Mouse (Mus musculus): ENCODE results near the gene Olfr648. TPM values are rescaled to one million over a fixed set of nuclear protein-coding genes. Genes with fewer than 3 reads are reported as not detected.

Gene Olfr648
- 0.17 and 0.24 TPM in 2 replicates for polyA plus RNA-seq (2015; fragmentation: Nextera tagmentation; extraction: Ambion mirVana)

DNA sequence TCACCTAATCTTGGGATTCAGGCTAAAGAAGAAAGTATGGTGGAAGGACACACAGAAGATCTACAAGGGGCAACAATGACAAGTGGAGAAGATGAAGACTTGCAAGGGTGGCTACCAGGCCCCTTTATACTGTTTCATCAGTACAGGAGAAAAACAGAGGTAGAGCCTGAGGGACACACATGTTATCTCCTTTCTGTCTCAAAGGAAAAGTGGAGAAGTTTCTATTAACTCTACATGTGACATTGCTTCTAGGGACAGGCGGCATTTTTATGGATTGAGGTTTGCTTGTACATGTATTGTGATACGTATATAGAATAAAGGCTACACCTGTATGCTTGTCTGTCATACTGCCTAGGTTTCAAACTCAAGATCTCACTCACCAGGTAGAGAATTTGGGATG lies at the start of gene Olfr648:
Gene Olfr648 (minus strand): TSS at position 101 of the 400 bp plus-strand sequence.
- Histone ChIP-seq H3K4me3 (ENCODE audit: low read length) (no peak within 1 kb of the TSS), H3K27me3 (ENCODE audit: control insufficient read depth, insufficient read depth, low read length) (no peaks in the 10 kb centered on the region), H3K4me1 (ENCODE audit: control insufficient read depth, insufficient read depth, low read length) (no peaks in the 10 kb centered on the region), H3K4me2 (ENCODE audit: low read depth, low read length) (no peak within 1 kb of the TSS), H3K27ac (ENCODE audit: low read length) (no peak within 1 kb of the TSS), H3K9me3 (replicated peaks; ENCODE audit: control insufficient read depth, low read length) (no peaks in the 10 kb centered on the region), H3K36me3 (ENCODE audit: control insufficient read depth, insufficient read depth) (no peaks in the 10 kb centered on the region), H3K9ac (ENCODE audit: low read length) (no peak within 1 kb of the TSS)
- 81% methylated on average over 2 of the region's 2 CpGs for WGBS
- ATAC-seq (replicated peaks; ENCODE audit: extremely low read depth, insufficient read depth, low FRiP score) = no peak

DNA sequence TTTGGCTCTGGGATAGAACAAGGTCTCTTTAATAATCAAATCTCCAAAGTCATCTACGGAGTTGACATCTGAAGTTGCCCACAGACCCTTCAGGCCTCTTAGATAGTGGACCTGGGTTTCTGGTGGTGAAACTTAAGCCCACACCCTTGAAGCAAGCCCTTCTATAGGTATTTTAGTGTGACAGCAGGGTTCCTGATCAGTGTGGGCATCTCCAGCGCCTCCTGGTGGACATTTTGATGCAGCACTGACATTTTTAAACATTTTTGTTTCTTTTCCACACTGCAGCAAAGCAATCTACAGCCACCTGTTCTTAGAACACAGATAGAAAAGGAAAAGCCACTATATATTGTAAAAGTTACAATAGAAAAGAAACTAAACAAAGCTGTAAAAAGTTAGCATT lies 48.0 kb upstream of the Olfr648 start:
- ATAC-seq (replicated peaks; ENCODE audit: extremely low read depth, insufficient read depth, low FRiP score) = no peak
- Histone ChIP-seq H3K27me3 (ENCODE audit: control insufficient read depth, insufficient read depth, low read length) (no peaks in the 10 kb centered on the region), H3K4me3 (ENCODE audit: low read length) (no peak overlapping the region), H3K9me3 (replicated peaks; ENCODE audit: control insufficient read depth, low read length) (no peaks in the 10 kb centered on the region), H3K9ac (ENCODE audit: low read length) (no peak overlapping the region), H3K4me1 (ENCODE audit: control insufficient read depth, insufficient read depth, low read length) (no peaks in the 10 kb centered on the region), H3K4me2 (ENCODE audit: low read depth, low read length) (no peak overlapping the region), H3K27ac (ENCODE audit: low read length) (no peak overlapping the region), H3K36me3 (ENCODE audit: control insufficient read depth, insufficient read depth) (no peaks in the 10 kb centered on the region)
- WGBS = 34% methylated on average over 2 of the region's 2 CpGs

DNA sequence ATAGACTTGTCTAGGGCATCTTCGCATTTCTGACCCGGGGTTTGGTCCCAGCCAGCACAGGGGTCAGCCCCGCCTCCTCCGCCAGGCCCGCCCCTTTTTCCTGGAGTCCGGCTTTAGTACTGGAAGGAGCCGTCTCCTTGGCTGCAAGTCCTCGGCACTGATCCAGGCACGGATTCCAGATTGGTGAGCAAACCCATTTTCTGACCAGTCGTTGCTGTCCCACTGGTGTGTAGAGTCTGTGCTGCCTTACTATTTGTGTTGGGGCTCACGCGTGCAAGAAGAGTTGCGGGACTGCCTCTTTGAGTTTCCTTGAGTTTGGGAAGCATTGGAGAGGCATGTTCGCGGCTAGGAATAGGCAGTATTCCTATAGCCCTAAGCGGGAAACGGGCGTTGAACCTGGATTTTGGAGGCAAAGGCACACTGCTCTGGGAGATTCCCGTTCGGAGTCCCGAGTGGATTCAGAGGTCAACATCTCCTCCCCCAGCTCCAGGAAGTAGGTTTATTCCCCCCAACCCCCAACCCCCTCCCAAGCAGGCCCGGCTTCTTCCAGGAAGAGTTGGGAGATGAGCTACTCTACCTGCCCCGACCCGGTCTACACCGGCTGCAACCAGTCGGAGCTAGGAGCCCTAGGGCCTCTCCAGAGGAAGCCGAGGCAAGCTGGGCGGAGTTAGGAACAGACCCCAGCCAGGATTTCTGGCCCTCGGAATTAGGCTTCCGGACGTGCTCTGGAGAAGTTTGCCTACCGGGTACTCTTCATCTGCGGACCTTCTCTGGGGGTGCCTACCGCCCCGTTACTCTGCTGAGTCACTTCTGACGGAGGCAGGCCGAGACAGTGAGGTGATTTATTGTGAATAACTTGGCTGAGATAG lies 35.7 kb upstream of the Olfr648 start, which contains the start of gene Trim6:
Gene Trim6 (plus strand): TSS at position 93 of the 869 bp plus-strand sequence.
- Histone ChIP-seq H3K27me3 (ENCODE audit: control insufficient read depth, insufficient read depth, low read length) (no peaks in the 10 kb centered on the region), H3K9me3 (replicated peaks; ENCODE audit: control insufficient read depth, low read length) (no peaks in the 10 kb centered on the region), H3K27ac (ENCODE audit: low read length) (peak within 1 kb of the TSS; percentile 55), H3K9ac (ENCODE audit: low read length) (peak within 1 kb of the TSS; percentile 72), H3K4me2 (ENCODE audit: low read depth, low read length) (peak within 1 kb of the TSS; percentile 86), H3K4me3 (ENCODE audit: low read length) (peak within 1 kb of the TSS; percentile 49), H3K4me1 (ENCODE audit: control insufficient read depth, insufficient read depth, low read length) (no peaks in the 10 kb centered on the region; the same call in 1 of the 2 replicates), H3K36me3 (ENCODE audit: control insufficient read depth, insufficient read depth) (no peaks in the 10 kb centered on the region)
- 1% methylated on average over 37 of the region's 37 CpGs for WGBS
- ATAC-seq (replicated peaks; ENCODE audit: extremely low read depth, insufficient read depth, low FRiP score) = peak; percentile 84

GRCm38 (mm10) chr7:104217881-104218280 lies 34.7 kb upstream of the Olfr648 start:
- Histone ChIP-seq H3K4me2 (ENCODE audit: low read depth, low read length) (no peak overlapping the region), H3K36me3 (ENCODE audit: control insufficient read depth, insufficient read depth) (no peaks in the 10 kb centered on the region), H3K4me3 (ENCODE audit: low read length) (no peak overlapping the region), H3K27me3 (ENCODE audit: control insufficient read depth, insufficient read depth, low read length) (no peaks in the 10 kb centered on the region), H3K9me3 (replicated peaks; ENCODE audit: control insufficient read depth, low read length) (no peaks in the 10 kb centered on the region), H3K9ac (ENCODE audit: low read length) (no peak overlapping the region), H3K27ac (ENCODE audit: low read length) (no peak overlapping the region), H3K4me1 (ENCODE audit: control insufficient read depth, insufficient read depth, low read length) (no peaks in the 10 kb centered on the region; the same call in 1 of the 2 replicates)
- WGBS = 60% methylated on average over 2 of the region's 2 CpGs
- no peak for ATAC-seq (replicated peaks; ENCODE audit: extremely low read depth, insufficient read depth, low FRiP score)

GRCm38 (mm10) chr7:104216011-104216535 lies 32.9 kb upstream of the Olfr648 start:
- no peaks in the 10 kb centered on the region for H3K36me3 ChIP-seq (ENCODE audit: control insufficient read depth, insufficient read depth)
- no peaks in the 10 kb centered on the region for H3K27me3 ChIP-seq (ENCODE audit: control insufficient read depth, insufficient read depth, low read length)
- H3K4me1 ChIP-seq (ENCODE audit: control insufficient read depth, insufficient read depth, low read length) = no peaks in the 10 kb centered on the region; the same call in 1 of the 2 replicates
- H3K9me3 ChIP-seq (replicated peaks; ENCODE audit: control insufficient read depth, low read length) = no peaks in the 10 kb centered on the region
- WGBS = 67% methylated on average over 1 of the region's 1 CpGs
- no peak overlapping the region for H3K4me2 ChIP-seq (ENCODE audit: low read depth, low read length)
- no peak overlapping the region for H3K27ac ChIP-seq (ENCODE audit: low read length)
- no peak for ATAC-seq (replicated peaks; ENCODE audit: extremely low read depth, insufficient read depth, low FRiP score)
- H3K9ac ChIP-seq (ENCODE audit: low read length) = no peak overlapping the region
- no peak overlapping the region for H3K4me3 ChIP-seq (ENCODE audit: low read length)

- Histone ChIP-seq H3K4me2 (ENCODE audit: low read depth, low read length) (no peak overlapping the region), H3K9me3 (replicated peaks; ENCODE audit: control insufficient read depth, low read length) (no peaks in the 10 kb centered on the region), H3K27ac (ENCODE audit: low read length) (no peak overlapping the region), H3K27me3 (ENCODE audit: control insufficient read depth, insufficient read depth, low read length) (no peaks in the 10 kb centered on the region), H3K9ac (ENCODE audit: low read length) (no peak overlapping the region), H3K4me1 (ENCODE audit: control insufficient read depth, insufficient read depth, low read length) (no peaks in the 10 kb centered on the region), H3K36me3 (ENCODE audit: control insufficient read depth, insufficient read depth) (no peaks in the 10 kb centered on the region), H3K4me3 (ENCODE audit: low read length) (no peak overlapping the region)
- WGBS = 83% methylated on average over 7 of the region's 7 CpGs
- no peak for ATAC-seq (replicated peaks; ENCODE audit: extremely low read depth, insufficient read depth, low FRiP score)
These were observed 23.0 kb upstream of the Olfr648 start for GRCm38 (mm10) chr7:104206197-104206596.

- ATAC-seq (replicated peaks; ENCODE audit: extremely low read depth, insufficient read depth, low FRiP score) = peak; percentile 45
- WGBS = 5% methylated on average over 5 of the region's 5 CpGs
These were observed 16.6 kb upstream of the Olfr648 start for GRCm38 (mm10) chr7:104199822-104200221.

GRCm38 (mm10) chr7:104195885-104196284 lies 12.7 kb upstream of the Olfr648 start, which contains the start of gene Olfr649:
Gene Olfr649 (minus strand): TSS chr7:104195985.
- H3K36me3 ChIP-seq (ENCODE audit: control insufficient read depth, insufficient read depth) = no peaks in the 10 kb centered on the region
- no peak within 1 kb of the TSS for H3K4me3 ChIP-seq (ENCODE audit: low read length)
- no peaks in the 10 kb centered on the region for H3K4me1 ChIP-seq (ENCODE audit: control insufficient read depth, insufficient read depth, low read length)
- H3K9ac ChIP-seq (ENCODE audit: low read length) = no peak within 1 kb of the TSS
- H3K27ac ChIP-seq (ENCODE audit: low read length) = no peak within 1 kb of the TSS
- H3K4me2 ChIP-seq (ENCODE audit: low read depth, low read length) = no peak within 1 kb of the TSS
- H3K27me3 ChIP-seq (ENCODE audit: control insufficient read depth, insufficient read depth, low read length) = no peaks in the 10 kb centered on the region
- no peaks in the 10 kb centered on the region for H3K9me3 ChIP-seq (replicated peaks; ENCODE audit: control insufficient read depth, low read length)
- 72% methylated on average over 6 of the region's 6 CpGs for WGBS
- no peak for ATAC-seq (replicated peaks; ENCODE audit: extremely low read depth, insufficient read depth, low FRiP score)

More at GRCm38 (mm10) chr7:104199822-104200221, 16.6 kb upstream of the Olfr648 start:
- Histone ChIP-seq H3K4me3 (ENCODE audit: low read length) (no peak overlapping the region), H3K27me3 (ENCODE audit: control insufficient read depth, insufficient read depth, low read length) (no peaks in the 10 kb centered on the region), H3K4me2 (ENCODE audit: low read depth, low read length) (no peak overlapping the region), H3K4me1 (ENCODE audit: control insufficient read depth, insufficient read depth, low read length) (no peaks in the 10 kb centered on the region), H3K9me3 (replicated peaks; ENCODE audit: control insufficient read depth, low read length) (no peaks in the 10 kb centered on the region), H3K27ac (ENCODE audit: low read length) (no peak overlapping the region), H3K36me3 (ENCODE audit: control insufficient read depth, insufficient read depth) (no peaks in the 10 kb centered on the region), H3K9ac (ENCODE audit: low read length) (no peak overlapping the region)

DNA sequence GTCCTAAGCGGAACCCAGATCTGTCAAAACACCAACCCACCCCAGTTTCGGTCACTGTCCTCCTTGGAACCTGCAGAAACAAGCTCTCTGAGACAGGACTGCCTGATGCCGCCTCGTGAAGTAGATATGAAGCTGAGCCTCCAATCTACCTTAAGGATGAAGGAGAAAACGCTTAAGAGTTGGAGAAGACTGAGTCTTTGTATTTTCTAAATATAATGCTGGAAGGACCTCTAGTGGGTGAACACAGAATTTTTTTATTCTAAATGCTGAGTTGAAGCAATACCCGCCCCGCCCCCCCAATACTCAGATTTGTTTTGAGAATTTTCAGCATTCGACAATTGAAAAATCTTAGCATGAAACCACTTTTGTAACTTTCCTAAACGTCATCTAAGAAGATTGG lies 8.1 kb upstream of the Olfr648 start:
- WGBS = 55% methylated on average over 9 of the region's 9 CpGs
- Histone ChIP-seq H3K4me3 (ENCODE audit: low read length) (no peak overlapping the region), H3K27ac (ENCODE audit: low read length) (no peak overlapping the region), H3K36me3 (ENCODE audit: control insufficient read depth, insufficient read depth) (no peaks in the 10 kb centered on the region), H3K27me3 (ENCODE audit: control insufficient read depth, insufficient read depth, low read length) (no peaks in the 10 kb centered on the region), H3K9me3 (replicated peaks; ENCODE audit: control insufficient read depth, low read length) (no peaks in the 10 kb centered on the region), H3K9ac (ENCODE audit: low read length) (no peak overlapping the region), H3K4me2 (ENCODE audit: low read depth, low read length) (no peak overlapping the region), H3K4me1 (ENCODE audit: control insufficient read depth, insufficient read depth, low read length) (no peaks in the 10 kb centered on the region)
- no peak for ATAC-seq (replicated peaks; ENCODE audit: extremely low read depth, insufficient read depth, low FRiP score)

Measured in heart, embryonic 16.5 days (tissue).